Mouse (Mus musculus) midbrain, embryonic 13.5 days (tissue): ENCODE measurements around the gene Mapre1. TPM values are rescaled to one million over a fixed set of nuclear protein-coding genes. Genes with fewer than 3 reads are reported as not detected.

ENCODE experiments used
- ATAC-seq: fragments of 200-750 bp; cut with Nextera tagmentation; 2 replicates; pipeline ENCODE4 v1.8.0; 2017; ENCODE audit warnings: mild to moderate bottlenecking, moderate TSS enrichment, moderate library complexity
- H3K27ac ChIP-seq: fragments of 300-500 bp; sonication (generic); 2 replicates; pipeline ENCODE4 v1.5.1; 2015; ENCODE audit warnings: inconsistent platforms, mild to moderate bottlenecking, moderate library complexity
- H3K27me3 ChIP-seq: fragments of 300-500 bp; sonication (generic); 2 replicates; pipeline ENCODE4 v1.6.1; 2015; ENCODE audit warnings: mild to moderate bottlenecking, inconsistent platforms
- H3K36me3 ChIP-seq: fragments of 300-500 bp; sonication (generic); 2 replicates; pipeline ENCODE4 v1.6.1; 2015; ENCODE audit warnings: mild to moderate bottlenecking, inconsistent platforms
- H3K4me1 ChIP-seq: fragments of 300-500 bp; sonication (generic); replicated peaks from 2 replicates; pipeline ENCODE4 v1.6.1; 2015; ENCODE audit warnings: inconsistent platforms
- H3K4me2 ChIP-seq: fragments of 300-500 bp; sonication (generic); replicated peaks from 2 replicates; pipeline ENCODE4 v1.6.1; 2015; ENCODE audit warnings: moderate library complexity, mild to moderate bottlenecking, inconsistent platforms
- H3K4me3 ChIP-seq: fragments of 300-500 bp; sonication (generic); replicated peaks from 2 replicates; pipeline ENCODE4 v1.5.1; 2015; ENCODE audit warnings: mild to moderate bottlenecking, inconsistent platforms
- H3K9ac ChIP-seq: fragments of 300-500 bp; sonication (generic); replicated peaks from 2 replicates; pipeline ENCODE4 v1.6.1; 2015; ENCODE audit warnings: mild to moderate bottlenecking, inconsistent platforms
- H3K9me3 ChIP-seq: fragments of 300-500 bp; sonication (generic); 2 replicates; pipeline ENCODE4 v1.6.1; 2016; ENCODE audit warnings: mild to moderate bottlenecking, inconsistent platforms
- WGBS: fragments of 180-500 bp; shearing (Covaris S2); methylation state at CpG from one replicate; pipeline ENCODE4 v1.1.7; 2015; 5-methylcytosine and 5-hydroxymethylcytosine counted together
- polyA plus RNA-seq: library from polyadenylated mRNA; unstranded; fragments of >200 nt; fragmentation: Nextera tagmentation; extraction: Ambion mirVana; gene quantifications from 2 replicates; pipeline ENCODE4 v1.2.1, GENCODE M21; 2015

Gene Mapre1
- polyA plus RNA-seq, 1 experiment from 2014 or later, result 374 TPM

DNA sequence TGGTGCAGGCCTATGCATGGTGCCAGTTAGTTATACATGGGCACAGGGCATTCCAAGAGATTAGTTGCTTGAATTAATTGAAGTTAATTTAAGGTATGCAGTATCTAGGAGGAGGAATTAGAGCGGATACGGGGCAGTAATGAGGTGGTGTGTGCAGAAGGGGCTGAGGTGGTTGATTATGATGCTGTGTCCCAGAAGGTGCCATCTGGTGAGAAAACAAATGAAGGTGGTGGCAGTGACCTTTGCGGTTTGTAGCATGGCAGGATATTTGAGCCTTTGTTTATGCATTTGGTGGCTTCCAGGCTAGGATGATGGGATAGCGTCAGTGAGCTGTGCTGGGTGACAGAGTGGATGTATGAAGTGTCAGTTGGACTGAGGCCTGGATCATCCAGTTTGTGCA, 15.8 kb upstream of the Mapre1 start:
- H3K27ac ChIP-seq, result no peak overlapping the region
- no peaks in the 10 kb centered on the region for H3K4me1 ChIP-seq
- no peaks in the 10 kb centered on the region for H3K27me3 ChIP-seq
- H3K9me3 ChIP-seq, result no peaks in the 10 kb centered on the region
- no peak for ATAC-seq
- no peak overlapping the region for H3K9ac ChIP-seq
- H3K4me3 ChIP-seq, result no peak overlapping the region
- 90% methylated on average over 4 of the region's 4 CpGs for whole genome bisulfite sequencing
- no peaks in the 10 kb centered on the region for H3K36me3 ChIP-seq
- no peak overlapping the region for H3K4me2 ChIP-seq

- no peaks in the 10 kb centered on the region for H3K4me1 ChIP-seq
- no peaks in the 10 kb centered on the region for H3K27me3 ChIP-seq
- no peaks in the 10 kb centered on the region for H3K36me3 ChIP-seq
- ATAC-seq, result no peak
- H3K9ac ChIP-seq, result no peak overlapping the region
- 83% methylated on average over 4 of the region's 4 CpGs for WGBS
- H3K9me3 ChIP-seq, result no peaks in the 10 kb centered on the region
- no peak overlapping the region for H3K4me3 ChIP-seq
- H3K27ac ChIP-seq, result no peak overlapping the region
- no peak overlapping the region for H3K4me2 ChIP-seq
Measured at GRCm38 (mm10) chr2:153734033-153734432, 7.0 kb upstream of the Mapre1 start.

- Histone ChIP-seq H3K36me3 (peaks cover 3% of the 10 kb centered on the region), H3K4me2 (peak overlapping the region; percentile 70), H3K27ac (peak overlapping the region; percentile 96), H3K9ac (peak overlapping the region; percentile 81), H3K4me3 (peak overlapping the region; percentile 73), H3K4me1 (peaks cover 41% of the 10 kb centered on the region), H3K27me3 (no peaks in the 10 kb centered on the region), H3K9me3 (no peaks in the 10 kb centered on the region)
- under 1% methylated on average over 50 of the region's 56 CpGs for WGBS
- ATAC-seq, result peak; percentile 84
Measured at GRCm38 (mm10) chr2:153741437-153742065, 477 bp downstream of the Mapre1 start.

- H3K9ac ChIP-seq, result no peak overlapping the region
- H3K27me3 ChIP-seq, result no peaks in the 10 kb centered on the region
- no peak overlapping the region for H3K4me2 ChIP-seq
- no peak overlapping the region for H3K4me3 ChIP-seq
- H3K27ac ChIP-seq, result no peak overlapping the region
- H3K9me3 ChIP-seq, result no peaks in the 10 kb centered on the region
- no peak for ATAC-seq
- H3K36me3 ChIP-seq, result peaks cover 32% of the 10 kb centered on the region
- H3K4me1 ChIP-seq, result peaks cover 24% of the 10 kb centered on the region
Measured at GRCm38 (mm10) chr2:153747994-153748393, 6.9 kb downstream of the Mapre1 start.

GRCm38 (mm10) chr2:153750363-153750762, 9.3 kb downstream of the Mapre1 start:
- no peak overlapping the region for H3K4me3 ChIP-seq
- no peaks in the 10 kb centered on the region for H3K27me3 ChIP-seq
- H3K9ac ChIP-seq, result no peak overlapping the region
- H3K27ac ChIP-seq, result no peak overlapping the region
- no peak overlapping the region for H3K4me2 ChIP-seq
- H3K4me1 ChIP-seq, result peaks cover 7% of the 10 kb centered on the region
- no peak for ATAC-seq
- H3K36me3 ChIP-seq, result peaks cover 32% of the 10 kb centered on the region
- 90% methylated on average over 2 of the region's 2 CpGs for WGBS
- no peaks in the 10 kb centered on the region for H3K9me3 ChIP-seq

DNA sequence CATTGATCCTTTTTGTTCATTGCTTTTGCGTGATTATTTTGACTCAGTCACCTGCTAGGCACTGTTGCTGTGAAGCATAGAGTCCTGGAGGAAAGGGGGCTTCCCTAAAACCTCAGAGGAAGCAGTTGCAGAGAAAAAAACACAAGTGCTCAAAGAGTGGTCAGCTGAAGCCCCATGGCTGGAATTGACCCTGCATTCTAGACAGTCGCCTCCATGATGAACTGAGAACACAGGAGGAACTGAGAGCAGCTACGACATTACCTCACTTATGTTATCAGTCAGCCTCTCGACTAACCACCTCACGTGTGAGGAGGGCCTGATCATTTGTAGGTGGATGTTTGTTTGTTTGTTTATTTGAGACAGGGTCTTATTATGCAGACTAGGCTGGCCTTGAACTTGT, 21.0 kb downstream of the Mapre1 start:
- Histone ChIP-seq H3K9me3 (no peaks in the 10 kb centered on the region), H3K4me3 (no peak overlapping the region), H3K4me1 (no peaks in the 10 kb centered on the region), H3K4me2 (no peak overlapping the region), H3K27ac (no peak overlapping the region), H3K9ac (no peak overlapping the region), H3K27me3 (no peaks in the 10 kb centered on the region), H3K36me3 (peaks cover 96% of the 10 kb centered on the region)
- WGBS, result 96% methylated on average over 5 of the region's 5 CpGs
- ATAC-seq, result no peak

DNA sequence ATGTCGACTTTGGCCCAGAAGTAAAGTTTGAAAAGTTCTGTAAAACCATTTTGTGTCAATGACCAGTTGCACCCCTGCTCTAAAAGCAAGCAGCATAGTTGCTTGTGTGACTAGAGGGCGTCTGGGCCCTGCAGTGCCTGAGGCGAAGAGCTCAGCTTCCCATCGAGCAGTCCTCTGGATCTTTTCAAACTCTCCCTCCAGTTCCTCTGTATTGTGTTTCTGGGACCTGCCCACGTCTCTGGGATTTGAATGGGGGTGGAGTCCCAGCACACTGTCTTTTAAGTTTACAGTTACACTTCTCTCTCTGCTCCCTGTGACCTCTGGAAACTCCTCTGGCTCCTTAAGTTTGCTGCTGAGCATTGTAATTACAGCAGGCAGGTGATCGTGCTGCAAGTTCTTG, 26.4 kb downstream of the Mapre1 start:
- no peak overlapping the region for H3K4me3 ChIP-seq
- no peaks in the 10 kb centered on the region for H3K4me1 ChIP-seq
- H3K4me2 ChIP-seq, result no peak overlapping the region
- no peak for ATAC-seq
- H3K36me3 ChIP-seq, result peaks cover 80% of the 10 kb centered on the region
- no peaks in the 10 kb centered on the region for H3K27me3 ChIP-seq
- H3K27ac ChIP-seq, result no peak overlapping the region
- H3K9ac ChIP-seq, result no peak overlapping the region
- no peaks in the 10 kb centered on the region for H3K9me3 ChIP-seq
- 66% methylated on average over 6 of the region's 6 CpGs for WGBS

- Histone ChIP-seq H3K9me3 (no peaks in the 10 kb centered on the region), H3K4me2 (no peak overlapping the region), H3K36me3 (peaks cover 80% of the 10 kb centered on the region), H3K27ac (no peak overlapping the region), H3K9ac (no peak overlapping the region), H3K4me3 (no peak overlapping the region), H3K27me3 (no peaks in the 10 kb centered on the region), H3K4me1 (no peaks in the 10 kb centered on the region)
- 93% methylated on average over 2 of the region's 2 CpGs for WGBS
- no peak for ATAC-seq
Measured at GRCm38 (mm10) chr2:153768881-153769280, 27.8 kb downstream of the Mapre1 start.

- no peak overlapping the region for H3K4me2 ChIP-seq
- 97% methylated on average over 4 of the region's 4 CpGs for WGBS
- no peaks in the 10 kb centered on the region for H3K9me3 ChIP-seq
- peaks cover 52% of the 10 kb centered on the region for H3K36me3 ChIP-seq
- H3K9ac ChIP-seq, result no peak overlapping the region
- ATAC-seq, result no peak
- no peak overlapping the region for H3K27ac ChIP-seq
- no peaks in the 10 kb centered on the region for H3K27me3 ChIP-seq
- H3K4me1 ChIP-seq, result no peaks in the 10 kb centered on the region
- H3K4me3 ChIP-seq, result no peak overlapping the region
Measured at GRCm38 (mm10) chr2:153772950-153773349, 31.9 kb downstream of the Mapre1 start.

DNA sequence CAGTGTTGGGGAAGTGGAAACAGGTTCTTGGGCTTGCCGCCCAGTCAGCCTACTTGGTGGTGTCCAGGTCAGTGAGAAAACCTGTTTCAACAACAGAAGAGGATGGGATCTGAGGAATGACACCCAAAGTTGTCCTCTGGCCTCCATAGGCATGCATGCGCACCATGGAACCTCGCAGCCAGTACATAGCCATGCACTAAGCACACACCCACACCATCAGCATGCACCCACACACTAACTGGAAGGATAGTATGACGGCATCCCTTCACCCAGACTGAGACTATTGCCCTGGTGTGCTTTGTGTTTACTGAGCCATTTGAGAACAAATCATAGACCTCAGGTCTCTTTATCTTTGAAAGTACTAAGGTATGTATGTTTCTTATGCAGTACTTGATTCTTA, 34.4 kb downstream of the Mapre1 start:
- Histone ChIP-seq H3K36me3 (peaks cover 34% of the 10 kb centered on the region), H3K4me1 (peaks cover 10% of the 10 kb centered on the region), H3K9ac (no peak overlapping the region), H3K9me3 (no peaks in the 10 kb centered on the region), H3K4me2 (no peak overlapping the region), H3K27ac (no peak overlapping the region), H3K4me3 (no peak overlapping the region), H3K27me3 (no peaks in the 10 kb centered on the region; the same call in 1 of the 2 replicates)
- WGBS, result 95% methylated on average over 4 of the region's 4 CpGs
- no peak for ATAC-seq

GRCm38 (mm10) chr2:153778638-153779362, 37.7 kb downstream of the Mapre1 start:
- H3K9ac ChIP-seq, result 0 out of 2 replicates have a peak overlapping the region, but pooled peaks have one; percentile 26
- H3K27me3 ChIP-seq, result no peaks in the 10 kb centered on the region; the same call in 1 of the 2 replicates
- H3K4me2 ChIP-seq, result peak overlapping the region; percentile 54
- H3K27ac ChIP-seq, result no peak overlapping the region
- peaks cover 10% of the 10 kb centered on the region for H3K4me1 ChIP-seq
- WGBS, result 15% methylated on average over 24 of the region's 24 CpGs
- H3K9me3 ChIP-seq, result no peaks in the 10 kb centered on the region
- H3K4me3 ChIP-seq, result peak overlapping the region; percentile 16
- peaks cover 11% of the 10 kb centered on the region for H3K36me3 ChIP-seq
- peak; percentile 76 for ATAC-seq

DNA sequence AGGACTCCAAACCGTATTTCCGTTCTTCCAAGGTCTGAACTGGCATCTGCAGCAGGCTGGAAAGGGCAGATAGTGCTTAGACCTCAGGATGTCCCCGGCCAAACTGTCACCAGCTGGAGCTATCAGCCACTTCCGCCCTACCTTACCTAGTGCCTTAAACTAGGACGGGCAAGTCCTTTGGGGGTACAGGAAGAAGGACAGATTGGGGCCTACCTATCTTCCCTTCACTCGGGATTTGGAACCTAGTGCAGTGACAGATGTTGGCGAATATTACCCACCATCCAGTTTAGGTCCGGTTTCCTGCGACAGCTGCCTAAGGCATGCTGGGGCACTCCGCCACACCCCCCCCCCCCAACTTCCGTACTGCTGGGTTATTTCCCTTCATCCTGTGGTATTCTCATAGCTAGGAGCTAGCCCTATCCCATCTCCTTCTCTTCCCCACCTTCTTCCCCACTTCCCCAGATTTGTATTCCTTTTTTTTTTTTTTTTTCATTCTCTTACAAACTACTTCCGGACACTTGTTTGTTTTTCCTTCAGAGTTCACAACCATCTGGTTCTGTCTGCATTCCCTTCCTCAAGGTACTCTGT, 38.4 kb downstream of the Mapre1 start, which contains the start of gene Efcab8:
Gene Efcab8 (plus strand): TSS at position 538 of the 588 bp plus-strand sequence.
- Histone ChIP-seq H3K27ac (no peak within 1 kb of the TSS), H3K9ac (0 out of 2 replicates have a peak within 1 kb of the TSS, but pooled peaks have one; percentile 26), H3K4me3 (peak within 1 kb of the TSS; percentile 16), H3K36me3 (peaks cover 4% of the 10 kb centered on the region), H3K27me3 (no peaks in the 10 kb centered on the region; the same call in 1 of the 2 replicates), H3K4me2 (peak within 1 kb of the TSS; percentile 54), H3K4me1 (peaks cover 10% of the 10 kb centered on the region), H3K9me3 (no peaks in the 10 kb centered on the region)
- WGBS, result 58% methylated on average over 12 of the region's 12 CpGs
- peak; percentile 11; the same call in 1 of the 2 replicates for ATAC-seq
